Mouse (Mus musculus): ENCODE results near the gene Usp10.

Usp10 gene

GRCm38 (mm10) chr8:119915298-119915697, 5.1 kb downstream of the Usp10 start:
- DNase-seq (ENCODE audit: low spot score in 2 of 2) = no peak

GRCm38 (mm10) chr8:119916237-119916892, 6.2 kb downstream of the Usp10 start:
- DNase-seq (ENCODE audit: low spot score in 2 of 2) = no peak

- no peak for DNase-seq (ENCODE audit: low spot score in 2 of 2)
These were observed 7.3 kb downstream of the Usp10 start for GRCm38 (mm10) chr8:119917415-119917814.

GRCm38 (mm10) chr8:119918155-119918567, 8.0 kb downstream of the Usp10 start:
- DNase-seq (ENCODE audit: low spot score in 2 of 2) = no peak

GRCm38 (mm10) chr8:119923259-119923658, 13.1 kb downstream of the Usp10 start:
- no peak for DNase-seq (ENCODE audit: low spot score in 2 of 2)

- no peak for DNase-seq (ENCODE audit: low spot score in 2 of 2)
These were observed 15.3 kb downstream of the Usp10 start for GRCm38 (mm10) chr8:119925428-119925827.

GRCm38 (mm10) chr8:119926474-119926873, 16.3 kb downstream of the Usp10 start:
- DNase-seq (ENCODE audit: low spot score in 2 of 2) = no peak

- DNase-seq (ENCODE audit: low spot score in 2 of 2) = no peak
These were observed 17.4 kb downstream of the Usp10 start for GRCm38 (mm10) chr8:119927422-119928092.

- no peak for DNase-seq (ENCODE audit: low spot score in 2 of 2)
These were observed 21.2 kb downstream of the Usp10 start for GRCm38 (mm10) chr8:119931317-119931716.

- DNase-seq (ENCODE audit: low spot score in 2 of 2) = no peak
These were observed 23.5 kb downstream of the Usp10 start for GRCm38 (mm10) chr8:119933681-119934080.

GRCm38 (mm10) chr8:119935541-119935940, 25.4 kb downstream of the Usp10 start:
- DNase-seq (ENCODE audit: low spot score in 2 of 2) = no peak

- no peak for DNase-seq (ENCODE audit: low spot score in 2 of 2)
These were observed 28.3 kb downstream of the Usp10 start for GRCm38 (mm10) chr8:119938481-119938880.

GRCm38 (mm10) chr8:119939336-119939735, 29.2 kb downstream of the Usp10 start:
- no peak for DNase-seq (ENCODE audit: low spot score in 2 of 2)

GRCm38 (mm10) chr8:119941471-119941870, 31.3 kb downstream of the Usp10 start:
- DNase-seq (ENCODE audit: low spot score in 2 of 2) = no peak

- DNase-seq (ENCODE audit: low spot score in 2 of 2) = no peak
These were observed 33.5 kb downstream of the Usp10 start for GRCm38 (mm10) chr8:119943616-119944015.

GRCm38 (mm10) chr8:119944096-119944811, 34.1 kb downstream of the Usp10 start:
- peak; percentile 66 to 72 for DNase-seq (ENCODE audit: low spot score in 2 of 2)

GRCm38 (mm10) chr8:119946326-119946865, 36.2 kb downstream of the Usp10 start:
- DNase-seq (ENCODE audit: low spot score in 2 of 2) = no peak

- no peak for DNase-seq (ENCODE audit: low spot score in 2 of 2)
These were observed 37.5 kb downstream of the Usp10 start for GRCm38 (mm10) chr8:119947653-119948052.

GRCm38 (mm10) chr8:119948340-119948739, 38.2 kb downstream of the Usp10 start:
- no peak for DNase-seq (ENCODE audit: low spot score in 2 of 2)

GRCm38 (mm10) chr8:119952282-119952681, 42.1 kb downstream of the Usp10 start:
- DNase-seq (ENCODE audit: low spot score in 2 of 2) = no peak

- no peak for DNase-seq (ENCODE audit: low spot score in 2 of 2)
These were observed 42.6 kb downstream of the Usp10 start for GRCm38 (mm10) chr8:119952747-119953146.

GRCm38 (mm10) chr8:119955333-119955732, 45.2 kb downstream of the Usp10 start:
- DNase-seq (ENCODE audit: low spot score in 2 of 2) = no peak
